Mouse (Mus musculus) large intestine, adult 2 months (tissue): Measurements from ENCODE around the gene Rnf10. TPM values are rescaled to one million over a fixed set of nuclear protein-coding genes. Genes with fewer than 3 reads are reported as not detected.

Experiments
- DNase-seq: peaks from one replicate; pipeline ENCODE4 v3.0.0-alpha.2; 2012; ENCODE audit warnings: low read depth, low spot score
- WGBS: fragments of 180-500 bp; shearing (Covaris S2); methylation state at CpG from one replicate; pipeline ENCODE4 v1.1.7; 2018; 5-methylcytosine and 5-hydroxymethylcytosine counted together
- polyA plus RNA-seq: library from polyadenylated mRNA; depleted of rRNA; stranded (reverse); fragments of >200 nt; gene quantifications from 2 replicates; pipeline ENCODE4 v1.2.3, GENCODE M21; 2012

Rnf10 gene
- polyA plus RNA-seq, 1 experiment = 111 TPM

GRCm38 (mm10) chr5:115278785-115279184 is 6.1 kb upstream of the Rnf10 start:
- WGBS = 56% methylated on average over 2 of the region's 2 CpGs
- DNase-seq = no peak

- DNase-seq = no peak
- WGBS = 66% methylated on average over 1 of the region's 1 CpGs
Measured at GRCm38 (mm10) chr5:115278053-115278452, 5.4 kb upstream of the Rnf10 start.

GRCm38 (mm10) chr5:115275998-115276397 is 3.3 kb upstream of the Rnf10 start:
- 53% methylated on average over 14 of the region's 14 CpGs for WGBS

GRCm38 (mm10) chr5:115274771-115275170 is 2.1 kb upstream of the Rnf10 start:
- no peak for DNase-seq
- WGBS = 83% methylated on average over 1 of the region's 1 CpGs

More at GRCm38 (mm10) chr5:115275998-115276397, 3.3 kb upstream of the Rnf10 start:
- DNase-seq = no peak

GRCm38 (mm10) chr5:115274353-115274752 is 1.7 kb upstream of the Rnf10 start:
- DNase-seq = no peak
- 57% methylated on average over 1 of the region's 1 CpGs for WGBS

GRCm38 (mm10) chr5:115273549-115274135 is 944 bp upstream of the Rnf10 start:
- WGBS = 78% methylated on average over 6 of the region's 6 CpGs
- no peak for DNase-seq

GRCm38 (mm10) chr5:115271931-115272811 is 527 bp downstream of the Rnf10 start:
- WGBS = under 1% methylated on average over 75 of the region's 77 CpGs
- no peak for DNase-seq

- DNase-seq = peak; percentile 74
- WGBS = 37% methylated on average over 1 of the region's 1 CpGs
Measured at GRCm38 (mm10) chr5:115269969-115270368, 2.7 kb downstream of the Rnf10 start.

GRCm38 (mm10) chr5:115268266-115268665 is 4.4 kb downstream of the Rnf10 start:
- WGBS = 26% methylated on average over 3 of the region's 3 CpGs
- DNase-seq = no peak

GRCm38 (mm10) chr5:115267469-115268045 is 5.1 kb downstream of the Rnf10 start:
- 71% methylated on average over 3 of the region's 3 CpGs for WGBS
- DNase-seq = no peak

GRCm38 (mm10) chr5:115266787-115267468 is 5.8 kb downstream of the Rnf10 start:
- 70% methylated on average over 8 of the region's 8 CpGs for WGBS
- DNase-seq = no peak

GRCm38 (mm10) chr5:115266340-115266739 is 6.4 kb downstream of the Rnf10 start:
- 56% methylated on average over 5 of the region's 5 CpGs for WGBS
- no peak for DNase-seq

- no peak for DNase-seq
- 71% methylated on average over 14 of the region's 14 CpGs for WGBS
Measured at GRCm38 (mm10) chr5:115262502-115263291, 10.0 kb downstream of the Rnf10 start.

GRCm38 (mm10) chr5:115261880-115262279 is 10.8 kb downstream of the Rnf10 start:
- WGBS = 11% methylated on average over 1 of the region's 1 CpGs
- no peak for DNase-seq

- 58% methylated on average over 8 of the region's 8 CpGs for WGBS
- DNase-seq = no peak
Measured at GRCm38 (mm10) chr5:115261141-115261540, 11.6 kb downstream of the Rnf10 start.

- DNase-seq = no peak
- WGBS = 54% methylated on average over 6 of the region's 6 CpGs
Measured at GRCm38 (mm10) chr5:115260356-115260755, 12.3 kb downstream of the Rnf10 start.

GRCm38 (mm10) chr5:115256909-115257546 is 15.7 kb downstream of the Rnf10 start:
- peak; percentile 79 for DNase-seq

GRCm38 (mm10) chr5:115255472-115255871 is 17.2 kb downstream of the Rnf10 start:
- DNase-seq = no peak
- 61% methylated on average over 1 of the region's 1 CpGs for WGBS

More at GRCm38 (mm10) chr5:115256909-115257546, 15.7 kb downstream of the Rnf10 start:
- WGBS = 42% methylated on average over 10 of the region's 10 CpGs

- 76% methylated on average over 11 of the region's 11 CpGs for WGBS
- DNase-seq = no peak
Measured at GRCm38 (mm10) chr5:115240191-115240590, 32.5 kb downstream of the Rnf10 start.
